Comparison of ENCODE assay signal across 12 mouse cellular contexts in the genomic region with DNA sequence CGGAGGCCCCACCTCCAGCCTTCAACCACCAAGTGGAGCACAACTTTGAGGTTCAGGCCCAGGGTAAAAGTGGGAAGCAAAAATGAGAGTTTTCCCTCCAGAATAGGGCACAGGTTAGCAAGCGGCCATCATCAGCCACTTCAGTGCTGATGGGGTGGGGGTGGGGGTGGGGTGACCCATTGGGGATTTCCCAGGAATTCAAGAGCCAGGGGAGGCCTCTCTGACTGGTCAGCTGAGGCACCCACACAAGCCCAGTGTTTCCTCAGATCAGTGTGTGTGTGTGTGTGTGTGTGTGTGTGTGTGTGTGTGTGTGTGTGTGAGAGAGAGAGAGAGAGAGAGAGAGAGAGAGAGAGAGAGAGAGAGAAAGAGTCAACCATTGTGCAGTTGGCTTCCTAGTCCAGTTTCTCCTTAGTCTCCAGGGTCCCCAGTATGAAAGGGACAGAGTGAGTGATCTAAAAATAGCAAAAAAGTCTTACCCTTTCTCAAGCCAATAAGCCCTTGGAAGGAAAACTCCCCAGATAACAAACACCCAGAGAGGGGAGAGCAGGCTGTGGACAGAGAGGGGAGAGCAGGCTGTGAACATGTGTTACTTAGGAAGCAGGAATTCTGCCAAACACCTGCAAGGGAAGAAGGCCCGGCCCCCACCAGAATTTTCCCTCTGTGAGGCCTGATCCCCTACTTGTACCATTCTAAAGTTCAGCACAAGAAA. TPM values are rescaled to one million over a fixed set of nuclear protein-coding genes. Genes with fewer than 3 reads are reported as not detected.
DNase-seq lines count a peak whose midpoint lies in the region; ATAC-seq and TF ChIP-seq lines count a peak whose summit lies in the region.
"Had no signal": no experiment of that assay in that cellular context is flagged by ENCODE, and none has a peak within 500 bp of the region (broad histone marks: within the 10 kb centered on the region; RNA-seq: fewer than 3 reads in every experiment).

No protein-coding gene starts in this region.

- H3K4me2 ChIP-seq in kidney, embryonic 15.5 days: no peak overlapping the region
- H3K4me2 ChIP-seq in intestine, embryonic 16.5 days (ENCODE audit: low read depth, low read length): no peak overlapping the region

- no peak overlapping the region for H3K9ac ChIP-seq in kidney, embryonic 15.5 days
- peak overlapping the region; percentile 46; the same call in 1 of the 2 replicates for H3K9ac ChIP-seq in ES-E14 (ENCODE audit: insufficient read depth, low read depth, low read length, poor library complexity, severe bottlenecking)
- H3K9ac ChIP-seq in intestine, embryonic 16.5 days (ENCODE audit: low read depth, low read length): no peak overlapping the region

- in situ Hi-C loops in ES-E14 (cut with MboI; ENCODE audit: low sequenced_read_pairs in 2 of 2, unreplicated experiment in 2 of 2): no loop called here

- no peak for DNase-seq in kidney, adult 11 months
- DNase-seq in 3134 (ENCODE audit: extremely low read depth, insufficient read length, low spot score) (peak; percentile 46), ES-E14 (ENCODE audit: low read depth, low spot score) (no peak)
- no peak for DNase-seq in thymus, postnatal 25 days
- no peak for DNase-seq in ovary, postnatal 14 days (ENCODE audit: low spot score)
- DNase-seq: gastrocnemius, postnatal 25 days; layer of hippocampus, postnatal 36 days; lung, postnatal 4 days had no signal

- 45% methylated on average over 3 of the region's 3 CpGs for WGBS in kidney, embryonic 15.5 days
- 57% methylated on average over 3 of the region's 3 CpGs for WGBS in intestine, embryonic 16.5 days

- no peak overlapping the region for H3K4me3 ChIP-seq in kidney, embryonic 15.5 days (replicated peaks)
- no peak overlapping the region for H3K4me3 ChIP-seq in ES-E14 (ENCODE audit: insufficient read depth in 1 of 2, low read depth in 1 of 2, low read length in 2 of 2, poor library complexity in 1 of 2, severe bottlenecking in 1 of 2)
- H3K4me3 ChIP-seq in intestine, embryonic 16.5 days (ENCODE audit: low read length): no peak overlapping the region
- H3K4me3 ChIP-seq: myocyte had no signal

- no peaks in the 10 kb centered on the region for H3K36me3 ChIP-seq in kidney, embryonic 15.5 days
- H3K36me3 ChIP-seq in ES-E14 (ENCODE audit: control insufficient read depth, insufficient read depth, low read length, poor library complexity, severe bottlenecking): no peaks in the 10 kb centered on the region; the same call in 1 of the 2 replicates
- no peaks in the 10 kb centered on the region for H3K36me3 ChIP-seq in intestine, embryonic 16.5 days (ENCODE audit: control insufficient read depth, insufficient read depth, low read length)
- H3K36me3 ChIP-seq: G1E had no signal

- H3K27me3 ChIP-seq in kidney, embryonic 15.5 days: peaks cover 34% of the 10 kb centered on the region
- H3K27me3 ChIP-seq in intestine, embryonic 16.5 days (replicated peaks; ENCODE audit: control insufficient read depth, insufficient read depth, low read length): peaks cover 20% of the 10 kb centered on the region

- no peak for ATAC-seq in kidney, embryonic 15.5 days (replicated peaks; ENCODE audit: low FRiP score)
- no peak for ATAC-seq in intestine, embryonic 16.5 days

- H3K27ac ChIP-seq in kidney, embryonic 15.5 days: peak overlapping the region; percentile 84
- H3K27ac ChIP-seq in ES-E14 (ENCODE audit: insufficient read depth, low read depth, low read length, poor library complexity, severe bottlenecking): peak overlapping the region; percentile 76
- peak overlapping the region; percentile 50 for H3K27ac ChIP-seq in intestine, embryonic 16.5 days (ENCODE audit: low read length)

- H3K9me3 ChIP-seq in kidney, embryonic 15.5 days (replicated peaks): no peaks in the 10 kb centered on the region
- H3K9me3 ChIP-seq in ES-E14 (ENCODE audit: control insufficient read depth, insufficient read depth, low read depth, low read length): no peaks in the 10 kb centered on the region
- no peaks in the 10 kb centered on the region for H3K9me3 ChIP-seq in intestine, embryonic 16.5 days (ENCODE audit: control insufficient read depth, low read length)
- H3K9me3 ChIP-seq: G1E had no signal

- peaks cover 40% of the 10 kb centered on the region for H3K4me1 ChIP-seq in kidney, embryonic 15.5 days
- peaks cover 7 to 24% of the 10 kb centered on the region in 2 experiments for H3K4me1 ChIP-seq in ES-E14 (ENCODE audit: control insufficient read depth in 2 of 2, insufficient read depth in 2 of 2, low read length in 2 of 2, poor library complexity in 1 of 2)
- peaks cover 3% of the 10 kb centered on the region; the same call in 1 of the 2 replicates for H3K4me1 ChIP-seq in intestine, embryonic 16.5 days (ENCODE audit: control insufficient read depth, insufficient read depth, low read length)

TF ChIP-seq in ES-E14, 5 proteins besides CTCF, POLR2A, EP300 and RAD21:
- TF ChIP-seq HCFC1 (IDR thresholded peaks at IDR 0.05; ENCODE audit: borderline replicate concordance, insufficient read depth, low read length) (no peak), CHD2 (IDR thresholded peaks at IDR 0.05; ENCODE audit: low read depth, low read length) (no peak), ZC3H11A (IDR thresholded peaks at IDR 0.05; ENCODE audit: borderline replicate concordance, low read depth, low read length) (no peak)
TF ChIP-seq in ES-E14: peak in this region for 0.

RNA-seq across cellular contexts. Expression of a gene that starts 1.8 kb away (rescaled TPM):
- 0.52 and 1.2 TPM in 2 replicates for polyA plus RNA-seq in kidney, embryonic 15.5 days (2015; fragmentation: Nextera tagmentation; extraction: Ambion mirVana)
- 2.4 and 2.6 TPM in 2 replicates for total RNA-seq in ES-E14 (2012; rRNA removed)
- 0.26 and 0.28 TPM in 2 replicates for polyA plus RNA-seq in intestine, embryonic 16.5 days (2015; fragmentation: Nextera tagmentation; extraction: Ambion mirVana)
- total RNA-seq: gastrocnemius, postnatal 25 days; layer of hippocampus, postnatal 36 days had no signal
- polyA plus RNA-seq: G1E had no signal

RNA-seq across cellular contexts. Expression of a gene that starts 9.9 kb away (rescaled TPM):
- 50.2 and 53.0 TPM in 2 replicates for polyA plus RNA-seq in kidney, embryonic 15.5 days (2015; fragmentation: Nextera tagmentation; extraction: Ambion mirVana)
- total RNA-seq in ES-E14 (2012; rRNA removed): 135 and 207 TPM in 2 replicates
- 38.8 and 42.0 TPM in 2 replicates for polyA plus RNA-seq in intestine, embryonic 16.5 days (2015; fragmentation: Nextera tagmentation; extraction: Ambion mirVana)

RNA-seq across cellular contexts. Expression of a gene that starts 15.4 kb away (rescaled TPM):
- 98.3 and 99.8 TPM in 2 replicates for polyA plus RNA-seq in kidney, embryonic 15.5 days (2015; fragmentation: Nextera tagmentation; extraction: Ambion mirVana)
- total RNA-seq in ES-E14 (2012; rRNA removed): 50.4 and 58.8 TPM in 2 replicates
- 126 and 130 TPM in 2 replicates for polyA plus RNA-seq in intestine, embryonic 16.5 days (2015; fragmentation: Nextera tagmentation; extraction: Ambion mirVana)

RNA-seq across cellular contexts. Expression of a gene that starts 15.8 kb away (rescaled TPM):
- polyA plus RNA-seq in kidney, embryonic 15.5 days (2015; fragmentation: Nextera tagmentation; extraction: Ambion mirVana): 136 and 143 TPM in 2 replicates
- total RNA-seq in ES-E14 (2012; rRNA removed): 2.0 and 2.5 TPM in 2 replicates
- 70.9 and 80.9 TPM in 2 replicates for polyA plus RNA-seq in intestine, embryonic 16.5 days (2015; fragmentation: Nextera tagmentation; extraction: Ambion mirVana)

RNA-seq across cellular contexts. Expression of a gene that starts 31.4 kb away (rescaled TPM):
- polyA plus RNA-seq in kidney, embryonic 15.5 days (2015; fragmentation: Nextera tagmentation; extraction: Ambion mirVana): 10.6 and 12.8 TPM in 2 replicates
- total RNA-seq in ES-E14 (2012; rRNA removed): 0.18 and 0.58 TPM in 2 replicates
- polyA plus RNA-seq in intestine, embryonic 16.5 days (2015; fragmentation: Nextera tagmentation; extraction: Ambion mirVana): 1.3 and 1.8 TPM in 2 replicates
- total RNA-seq: G1E; gastrocnemius, postnatal 25 days; layer of hippocampus, postnatal 36 days had no signal
- polyA plus RNA-seq: G1E had no signal
